Mouse (Mus musculus) ES-Bruce4 (cell line): Measurements from ENCODE around the gene Bahcc1. TPM values are rescaled to one million over a fixed set of nuclear protein-coding genes. Genes with fewer than 3 reads are reported as not detected.

ENCODE experiments used
- H3K27ac ChIP-seq: 2 replicates; pipeline ENCODE4 v1.5.1; 2012; ENCODE audit warnings: low read length, inconsistent platforms; ENCODE audit not compliant: insufficient read depth
- H3K27me3 ChIP-seq: 2 replicates; pipeline ENCODE4 v1.6.1; 2012; ENCODE audit warnings: mild to moderate bottlenecking, low read length, inconsistent platforms; ENCODE audit not compliant: control insufficient read depth, poor library complexity, insufficient read depth, severe bottlenecking
- H3K36me3 ChIP-seq: 2 replicates; pipeline ENCODE4 v1.6.1; 2012; ENCODE audit warnings: inconsistent platforms, mild to moderate bottlenecking, low read length, moderate library complexity; ENCODE audit not compliant: control insufficient read depth, poor library complexity, insufficient read depth, severe bottlenecking
- H3K4me1 ChIP-seq: one replicate; pipeline ENCODE4 v1.8.1; 2011; ENCODE audit warnings: low read length; ENCODE audit not compliant: control insufficient read depth, insufficient read depth
- H3K4me3 ChIP-seq: 2 replicates; pipeline ENCODE4 v1.5.1; 2011; ENCODE audit warnings: low read depth, mild to moderate bottlenecking, low read length
- H3K9ac ChIP-seq: 2 replicates; pipeline ENCODE4 v1.6.1; 2012; ENCODE audit warnings: low read depth, mild to moderate bottlenecking, inconsistent platforms; ENCODE audit not compliant: poor library complexity, severe bottlenecking
- H3K9me3 ChIP-seq: replicated peaks from 2 replicates; pipeline ENCODE4 v1.6.1; 2012; ENCODE audit warnings: mild to moderate bottlenecking, low read length, inconsistent platforms; ENCODE audit not compliant: control insufficient read depth, poor library complexity, insufficient read depth, severe bottlenecking
- CTCF ChIP-seq: IDR thresholded peaks from one replicate; pipeline ENCODE4 v1.8.1; 2011; ENCODE audit warnings: low read depth, low read length
- EP300 ChIP-seq: IDR thresholded peaks from 2 replicates; pipeline ENCODE4 v1.6.1; 2011; ENCODE audit warnings: low read depth, low read length; ENCODE audit not compliant: insufficient read depth
- POLR2A ChIP-seq: IDR thresholded peaks from one replicate; pipeline ENCODE4 v1.8.1; 2011; ENCODE audit warnings: low read length; ENCODE audit not compliant: insufficient read depth
- polyA plus RNA-seq: library from polyadenylated mRNA; stranded (reverse); fragments of >200 nt; gene quantifications from 2 replicates; pipeline ENCODE4 v1.2.4, GENCODE M21; 2011; ENCODE audit warnings: low read depth; ENCODE audit not compliant: missing spikeins, insufficient read depth, insufficient read length

The Bahcc1 gene
- polyA plus RNA-seq, 1 experiment: 21.6 TPM

GRCm38 (mm10) chr11:120218176-120218856 is 14.4 kb upstream of the Bahcc1 start:
- Histone ChIP-seq H3K9me3 (no peaks in the 10 kb centered on the region), H3K27me3 (no peaks in the 10 kb centered on the region), H3K27ac (no peak overlapping the region), H3K36me3 (no peaks in the 10 kb centered on the region), H3K4me1 (no peaks in the 10 kb centered on the region), H3K9ac (no peak overlapping the region), H3K4me3 (no peak overlapping the region)
- TF ChIP-seq EP300: no peak
- no peak for TF ChIP-seq CTCF
- TF ChIP-seq POLR2A: no peak

GRCm38 (mm10) chr11:120218946-120219345 is 13.8 kb upstream of the Bahcc1 start:
- H3K27ac ChIP-seq: no peak overlapping the region
- H3K36me3 ChIP-seq: no peaks in the 10 kb centered on the region
- H3K4me3 ChIP-seq: no peak overlapping the region
- no peaks in the 10 kb centered on the region for H3K27me3 ChIP-seq
- TF ChIP-seq CTCF: no peak
- no peak for TF ChIP-seq POLR2A
- no peak for TF ChIP-seq EP300
- H3K9me3 ChIP-seq: no peaks in the 10 kb centered on the region
- no peak overlapping the region for H3K9ac ChIP-seq
- no peaks in the 10 kb centered on the region for H3K4me1 ChIP-seq

GRCm38 (mm10) chr11:120219916-120220522 is 12.7 kb upstream of the Bahcc1 start:
- Histone ChIP-seq H3K4me3 (no peak overlapping the region), H3K36me3 (no peaks in the 10 kb centered on the region), H3K27me3 (no peaks in the 10 kb centered on the region), H3K4me1 (no peaks in the 10 kb centered on the region), H3K9ac (no peak overlapping the region), H3K27ac (no peak overlapping the region), H3K9me3 (no peaks in the 10 kb centered on the region)
- no peak for TF ChIP-seq CTCF
- TF ChIP-seq EP300: no peak

- Histone ChIP-seq H3K4me3 (no peak overlapping the region), H3K27me3 (no peaks in the 10 kb centered on the region), H3K4me1 (no peaks in the 10 kb centered on the region)
Observed at GRCm38 (mm10) chr11:120220963-120221827, 11.6 kb upstream of the Bahcc1 start.

GRCm38 (mm10) chr11:120222425-120223104 is 10.2 kb upstream of the Bahcc1 start:
- H3K4me3 ChIP-seq: no peak overlapping the region
- H3K9ac ChIP-seq: no peak overlapping the region
- no peaks in the 10 kb centered on the region for H3K9me3 ChIP-seq
- no peak overlapping the region for H3K27ac ChIP-seq
- H3K4me1 ChIP-seq: no peaks in the 10 kb centered on the region
- no peaks in the 10 kb centered on the region for H3K27me3 ChIP-seq
- H3K36me3 ChIP-seq: no peaks in the 10 kb centered on the region
- TF ChIP-seq CTCF (no peak), EP300 (no peak), POLR2A (no peak)

More at GRCm38 (mm10) chr11:120220963-120221827, 11.6 kb upstream of the Bahcc1 start:
- no peak overlapping the region for H3K9ac ChIP-seq
- TF ChIP-seq CTCF (no peak), POLR2A (no peak), EP300 (no peak)
- no peak overlapping the region for H3K27ac ChIP-seq
- H3K36me3 ChIP-seq: no peaks in the 10 kb centered on the region
- no peaks in the 10 kb centered on the region for H3K9me3 ChIP-seq
